Mouse (Mus musculus) ES-Bruce4 (cell line): ENCODE data around the gene C1qtnf9.

Experiments used
- CTCF ChIP-seq: IDR thresholded peaks from one replicate; pipeline ENCODE4 v1.8.1; 2011; ENCODE audit warnings: low read depth, low read length
- EP300 ChIP-seq: IDR thresholded peaks from 2 replicates; pipeline ENCODE4 v1.6.1; 2011; ENCODE audit warnings: low read depth, low read length; ENCODE audit not compliant: insufficient read depth

GRCm38 (mm10) chr14:60753801-60754126 is 14.2 kb upstream of the C1qtnf9 start:
- no peak for TF ChIP-seq CTCF
- TF ChIP-seq EP300, result no peak
